Mouse (Mus musculus) ES-Bruce4 (cell line): ENCODE results near the gene Pcx. TPM values are rescaled to one million over a fixed set of nuclear protein-coding genes. Genes with fewer than 3 reads are reported as not detected.
A peak's percentile ranks its signal among the peaks of the same experiment; 100 is the strongest.

Source experiments
- H3K27ac ChIP-seq: 2 replicates; pipeline ENCODE4 v1.5.1; 2012; ENCODE audit warnings: low read length, inconsistent platforms; ENCODE audit not compliant: insufficient read depth
- H3K27me3 ChIP-seq: 2 replicates; pipeline ENCODE4 v1.6.1; 2012; ENCODE audit warnings: mild to moderate bottlenecking, low read length, inconsistent platforms; ENCODE audit not compliant: control insufficient read depth, poor library complexity, insufficient read depth, severe bottlenecking
- H3K36me3 ChIP-seq: 2 replicates; pipeline ENCODE4 v1.6.1; 2012; ENCODE audit warnings: inconsistent platforms, mild to moderate bottlenecking, low read length, moderate library complexity; ENCODE audit not compliant: control insufficient read depth, poor library complexity, insufficient read depth, severe bottlenecking
- H3K4me1 ChIP-seq: one replicate; pipeline ENCODE4 v1.8.1; 2011; ENCODE audit warnings: low read length; ENCODE audit not compliant: control insufficient read depth, insufficient read depth
- H3K4me3 ChIP-seq: 2 replicates; pipeline ENCODE4 v1.5.1; 2011; ENCODE audit warnings: low read depth, mild to moderate bottlenecking, low read length
- H3K9ac ChIP-seq: 2 replicates; pipeline ENCODE4 v1.6.1; 2012; ENCODE audit warnings: low read depth, mild to moderate bottlenecking, inconsistent platforms; ENCODE audit not compliant: poor library complexity, severe bottlenecking
- H3K9me3 ChIP-seq: replicated peaks from 2 replicates; pipeline ENCODE4 v1.6.1; 2012; ENCODE audit warnings: mild to moderate bottlenecking, low read length, inconsistent platforms; ENCODE audit not compliant: control insufficient read depth, poor library complexity, insufficient read depth, severe bottlenecking
- CTCF ChIP-seq: IDR thresholded peaks from one replicate; pipeline ENCODE4 v1.8.1; 2011; ENCODE audit warnings: low read depth, low read length
- EP300 ChIP-seq: IDR thresholded peaks from 2 replicates; pipeline ENCODE4 v1.6.1; 2011; ENCODE audit warnings: low read depth, low read length; ENCODE audit not compliant: insufficient read depth
- POLR2A ChIP-seq: IDR thresholded peaks from one replicate; pipeline ENCODE4 v1.8.1; 2011; ENCODE audit warnings: low read length; ENCODE audit not compliant: insufficient read depth
- polyA plus RNA-seq: library from polyadenylated mRNA; stranded (reverse); fragments of >200 nt; gene quantifications from 2 replicates; pipeline ENCODE4 v1.2.4, GENCODE M21; 2011; ENCODE audit warnings: low read depth; ENCODE audit not compliant: missing spikeins, insufficient read depth, insufficient read length

The Pcx gene
- 7.9 TPM in 2 replicates for polyA plus RNA-seq

DNA sequence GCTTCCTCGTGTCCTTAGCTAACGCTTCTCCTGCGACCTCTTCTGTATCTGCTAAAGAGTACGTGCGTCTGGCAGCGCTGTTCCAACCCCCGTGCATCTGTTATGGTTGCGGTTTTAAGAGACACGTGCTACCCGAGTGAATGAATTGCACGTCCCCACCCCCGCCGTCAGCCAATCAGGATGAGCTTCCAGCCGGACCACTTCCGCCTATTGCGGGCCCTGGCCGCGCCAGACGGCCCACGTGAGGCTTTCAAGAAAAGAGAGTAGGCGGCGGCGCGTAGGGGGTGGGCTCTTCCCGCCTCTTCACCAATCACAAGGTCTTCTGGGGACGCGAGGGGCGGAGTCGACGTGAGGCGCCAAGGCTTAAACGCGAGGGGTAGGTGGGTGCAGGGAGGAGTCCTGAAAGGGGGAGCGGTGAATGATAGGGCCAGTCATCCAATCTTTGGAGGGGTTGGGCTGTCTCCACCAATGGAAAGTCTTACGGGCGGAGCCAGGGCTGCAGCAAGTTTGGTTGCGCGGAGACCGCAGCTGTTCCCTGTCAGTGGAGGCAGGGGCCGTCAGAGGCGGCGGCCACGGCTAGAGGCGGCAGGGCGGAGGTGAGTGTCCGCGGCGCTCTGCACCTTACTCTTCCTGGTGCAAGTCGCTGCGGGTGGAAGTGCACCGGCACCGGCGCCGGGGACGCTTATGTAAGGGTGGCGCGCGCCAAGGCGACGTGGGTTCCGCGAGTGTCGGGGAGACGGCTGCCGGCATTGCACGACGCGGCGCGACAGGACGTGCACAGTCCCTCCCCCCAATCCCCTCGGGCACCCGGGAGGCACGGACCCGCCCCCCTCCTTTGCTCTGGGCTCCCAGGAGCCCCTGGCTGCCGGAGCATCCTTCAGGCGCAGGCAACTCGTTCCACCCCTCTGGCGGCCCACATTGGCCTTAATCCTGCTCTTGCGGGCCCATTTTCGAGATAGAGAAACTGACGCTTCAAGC is at the start of gene Pcx:
Pcx (plus strand) TSS at position 487 of the 978 bp plus-strand sequence.
- H3K27ac ChIP-seq: no peak within 1 kb of the TSS
- TF ChIP-seq POLR2A: no peak
- peak; percentile 39; the same call in 1 of the 2 replicates for TF ChIP-seq EP300
- TF ChIP-seq CTCF: no peak

DNA sequence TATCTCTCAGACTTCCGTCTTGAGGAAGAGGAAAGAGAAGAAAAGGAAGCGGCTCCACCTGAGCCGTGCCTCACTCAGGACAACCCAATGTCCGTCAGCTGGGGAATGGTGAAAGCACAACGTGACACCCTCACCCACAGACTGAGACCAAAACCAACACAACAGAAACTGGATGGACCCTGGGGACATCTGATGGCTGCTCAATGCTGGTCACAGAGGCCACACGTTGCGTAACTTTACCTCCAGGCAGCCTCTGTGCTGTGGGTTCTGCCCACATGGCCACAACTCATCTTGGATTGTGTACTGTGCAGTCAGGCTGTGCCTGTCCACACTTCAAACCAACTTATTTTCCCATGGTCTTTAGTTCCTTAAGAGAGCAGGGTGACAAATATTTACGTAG is 48.3 kb upstream of the Pcx start:
- TF ChIP-seq EP300 (no peak), POLR2A (no peak), CTCF (no peak)
- H3K27me3 ChIP-seq: no peaks in the 10 kb centered on the region
- no peaks in the 10 kb centered on the region for H3K4me1 ChIP-seq
- H3K9ac ChIP-seq: no peak overlapping the region
- H3K36me3 ChIP-seq: no peaks in the 10 kb centered on the region
- H3K4me3 ChIP-seq: no peak overlapping the region
- H3K27ac ChIP-seq: no peak overlapping the region
- H3K9me3 ChIP-seq: no peaks in the 10 kb centered on the region

More for the DNA sequence above, at the start of gene Pcx:
- Histone ChIP-seq H3K4me3 (peak within 1 kb of the TSS; percentile 86), H3K9me3 (no peaks in the 10 kb centered on the region), H3K36me3 (no peaks in the 10 kb centered on the region), H3K9ac (peak within 1 kb of the TSS; percentile 54), H3K4me1 (no peaks in the 10 kb centered on the region), H3K27me3 (no peaks in the 10 kb centered on the region)

DNA sequence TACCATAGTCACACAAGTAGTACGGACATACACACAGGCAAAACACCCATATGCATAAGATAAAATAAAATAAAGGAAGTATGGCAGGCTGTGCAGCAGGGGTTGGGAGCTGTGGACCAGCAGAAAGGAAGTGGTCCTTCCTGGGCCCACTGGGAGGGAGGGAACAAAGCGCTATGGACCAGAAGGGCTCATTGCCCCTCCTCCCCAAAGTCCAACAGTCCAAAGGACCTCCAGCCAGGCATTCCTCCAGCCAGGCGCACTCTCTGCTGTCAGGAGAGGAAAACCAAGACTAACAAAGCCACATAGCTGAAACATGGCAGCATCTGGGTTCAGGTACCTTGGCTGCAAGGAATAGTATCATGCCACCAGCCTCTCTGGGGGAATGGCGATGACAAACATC is 45.6 kb upstream of the Pcx start:
- H3K9ac ChIP-seq: no peak overlapping the region
- H3K27ac ChIP-seq: no peak overlapping the region
- H3K9me3 ChIP-seq: no peaks in the 10 kb centered on the region
- no peaks in the 10 kb centered on the region for H3K4me1 ChIP-seq
- no peak for TF ChIP-seq POLR2A
- no peak for TF ChIP-seq EP300
- no peak for TF ChIP-seq CTCF
- no peaks in the 10 kb centered on the region for H3K36me3 ChIP-seq
- H3K27me3 ChIP-seq: no peaks in the 10 kb centered on the region
- no peak overlapping the region for H3K4me3 ChIP-seq

DNA sequence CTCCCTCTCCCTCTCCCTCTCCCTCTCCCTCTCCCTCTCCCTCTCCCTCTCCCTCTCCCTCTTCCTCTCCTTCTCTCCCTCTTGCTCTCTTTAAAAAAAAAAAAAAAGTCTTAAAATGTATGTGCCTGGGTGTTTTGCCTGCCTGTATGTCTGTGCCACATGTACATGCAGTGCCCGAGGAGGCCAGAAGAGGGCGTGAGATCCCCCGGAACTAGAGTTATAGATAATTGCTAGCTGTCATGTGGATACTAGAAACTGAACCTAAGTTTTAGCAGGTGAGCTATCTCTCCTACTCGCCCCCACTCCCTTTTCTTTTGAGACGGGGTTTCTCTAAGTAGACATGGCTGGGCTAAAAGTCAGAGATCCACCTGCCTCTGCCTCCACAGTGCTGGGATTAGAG is 41.9 kb upstream of the Pcx start:
- no peaks in the 10 kb centered on the region for H3K36me3 ChIP-seq
- TF ChIP-seq CTCF: peak; percentile 59
- no peak for TF ChIP-seq POLR2A
- H3K4me3 ChIP-seq: no peak overlapping the region
- no peak overlapping the region for H3K27ac ChIP-seq
- no peaks in the 10 kb centered on the region for H3K9me3 ChIP-seq
- H3K27me3 ChIP-seq: no peaks in the 10 kb centered on the region
- H3K4me1 ChIP-seq: no peaks in the 10 kb centered on the region
- H3K9ac ChIP-seq: no peak overlapping the region

DNA sequence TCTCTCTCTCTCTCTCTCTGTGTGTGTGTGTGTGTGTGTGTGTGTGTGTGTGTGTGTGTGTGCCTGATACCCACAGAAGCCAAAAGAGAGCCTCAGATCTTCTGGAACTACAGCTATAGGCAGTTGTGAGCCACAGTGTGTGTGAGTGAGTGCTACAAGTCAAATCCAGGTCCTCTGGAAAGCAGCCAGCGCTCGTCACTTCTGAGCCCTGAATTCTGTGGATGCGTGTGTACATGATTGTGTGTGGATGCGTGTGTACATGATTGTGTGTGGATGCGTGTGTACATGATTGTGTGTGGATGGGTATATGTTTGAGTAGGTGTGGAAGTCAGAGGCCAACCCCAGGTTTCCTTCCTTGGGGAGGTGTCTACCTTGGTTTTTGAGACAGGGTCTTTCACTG is 36.7 kb upstream of the Pcx start:
- H3K27me3 ChIP-seq: 0 out of 2 replicates have a peak, but pooled peaks cover 2% of the 10 kb centered on the region
- TF ChIP-seq CTCF: no peak
- no peak for TF ChIP-seq POLR2A
- TF ChIP-seq EP300: no peak

DNA sequence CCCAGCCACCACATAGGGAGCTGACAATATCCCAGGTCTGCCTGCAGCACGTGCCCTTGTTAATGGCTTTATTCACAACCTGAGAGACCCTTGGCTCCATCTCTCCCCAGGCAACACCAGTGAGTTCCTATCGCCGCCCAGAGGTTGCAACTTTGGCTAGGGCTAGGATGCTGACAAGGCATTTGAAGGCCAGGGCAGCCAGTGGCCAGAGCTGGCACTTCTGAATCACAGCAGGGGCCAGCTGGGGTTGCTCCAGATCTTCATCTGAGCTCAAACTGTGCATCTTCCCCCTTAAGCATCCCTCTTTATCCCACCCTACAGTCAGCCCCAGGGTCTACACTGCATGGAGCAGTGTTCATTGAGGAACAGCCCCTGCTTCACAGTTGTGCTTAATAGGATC is 35.5 kb upstream of the Pcx start:
- Histone ChIP-seq H3K9me3 (no peaks in the 10 kb centered on the region), H3K36me3 (no peaks in the 10 kb centered on the region), H3K27ac (no peak overlapping the region), H3K27me3 (0 out of 2 replicates have a peak, but pooled peaks cover 2% of the 10 kb centered on the region), H3K9ac (no peak overlapping the region), H3K4me3 (no peak overlapping the region), H3K4me1 (no peaks in the 10 kb centered on the region)
- TF ChIP-seq EP300 (no peak), CTCF (no peak), POLR2A (no peak)

More for the DNA sequence above, 36.7 kb upstream of the Pcx start:
- Histone ChIP-seq H3K36me3 (no peaks in the 10 kb centered on the region), H3K4me3 (no peak overlapping the region), H3K9ac (no peak overlapping the region), H3K27ac (no peak overlapping the region), H3K4me1 (no peaks in the 10 kb centered on the region), H3K9me3 (no peaks in the 10 kb centered on the region)
